Mouse (Mus musculus) cortical plate, adult 2 months (tissue): ENCODE data around the gene Ano6. TPM values are rescaled to one million over a fixed set of nuclear protein-coding genes. Genes with fewer than 3 reads are reported as not detected.

ENCODE experiments used
- H3K27ac ChIP-seq: fragments of 200-500 bp; 2 replicates; pipeline ENCODE4 v1.5.1; 2012; ENCODE audit warnings: low read length, control low read depth, inconsistent platforms; ENCODE audit not compliant: insufficient read depth
- H3K4me1 ChIP-seq: fragments of 200-500 bp; 2 replicates; pipeline ENCODE4 v1.6.1; 2011; ENCODE audit warnings: low read length; ENCODE audit not compliant: control insufficient read depth, insufficient read depth
- H3K4me3 ChIP-seq: fragments of 200-500 bp; 2 replicates; pipeline ENCODE4 v1.5.1; 2011; ENCODE audit warnings: mild to moderate bottlenecking, low read length, control low read depth; ENCODE audit not compliant: insufficient read depth
- CTCF ChIP-seq: fragments of 200-500 bp; IDR thresholded peaks from 2 replicates; pipeline ENCODE4 v1.5.1; 2011; ENCODE audit warnings: mild to moderate bottlenecking, control low read depth, low read length; ENCODE audit not compliant: insufficient read depth; ENCODE audit errors: extremely low read depth
- POLR2A ChIP-seq: fragments of 200-500 bp; IDR thresholded peaks from 2 replicates; pipeline ENCODE4 v1.6.1; 2011; ENCODE audit warnings: mild to moderate bottlenecking, low read length, control low read depth; ENCODE audit not compliant: insufficient read depth; ENCODE audit errors: extremely low read depth
- polyA plus RNA-seq: library from polyadenylated mRNA; depleted of rRNA; stranded (reverse); fragments of >200 nt; gene quantifications from 2 replicates; pipeline ENCODE4 v1.2.3, GENCODE M21; 2012

The Ano6 gene
- polyA plus RNA-seq, 1 experiment, result 16.7 TPM

GRCm38 (mm10) chr15:95948411-95948810 lies 157.8 kb downstream of the Ano6 start:
- Histone ChIP-seq H3K27ac (no peak overlapping the region), H3K4me3 (no peak overlapping the region), H3K4me1 (no peaks in the 10 kb centered on the region)
- TF ChIP-seq CTCF, result no peak
- no peak for TF ChIP-seq POLR2A

- no peak overlapping the region for H3K4me3 ChIP-seq
- no peak overlapping the region for H3K27ac ChIP-seq
- TF ChIP-seq CTCF, result no peak
- no peak for TF ChIP-seq POLR2A
- H3K4me1 ChIP-seq, result no peaks in the 10 kb centered on the region
These were observed 158.7 kb downstream of the Ano6 start for GRCm38 (mm10) chr15:95949336-95949735.

- no peak for TF ChIP-seq POLR2A
- no peak for TF ChIP-seq CTCF
- H3K27ac ChIP-seq, result no peak overlapping the region
These were observed 160.9 kb downstream of the Ano6 start for GRCm38 (mm10) chr15:95951497-95951896.

GRCm38 (mm10) chr15:95956692-95957091 lies 166.0 kb downstream of the Ano6 start:
- no peaks in the 10 kb centered on the region for H3K4me1 ChIP-seq
- no peak overlapping the region for H3K27ac ChIP-seq
- no peak for TF ChIP-seq POLR2A
- H3K4me3 ChIP-seq, result no peak overlapping the region

More at GRCm38 (mm10) chr15:95951497-95951896, 160.9 kb downstream of the Ano6 start:
- no peak overlapping the region for H3K4me3 ChIP-seq
- H3K4me1 ChIP-seq, result no peaks in the 10 kb centered on the region

- Histone ChIP-seq H3K4me1 (no peaks in the 10 kb centered on the region), H3K4me3 (no peak overlapping the region), H3K27ac (no peak overlapping the region)
- TF ChIP-seq CTCF, result no peak
- TF ChIP-seq POLR2A, result no peak
These were observed 171.9 kb downstream of the Ano6 start for GRCm38 (mm10) chr15:95962411-95963123.

GRCm38 (mm10) chr15:95963124-95963482 lies 172.5 kb downstream of the Ano6 start:
- H3K4me3 ChIP-seq, result no peak overlapping the region
- no peak overlapping the region for H3K27ac ChIP-seq
- no peaks in the 10 kb centered on the region for H3K4me1 ChIP-seq
- TF ChIP-seq CTCF (no peak), POLR2A (no peak)

- Histone ChIP-seq H3K27ac (no peak overlapping the region), H3K4me1 (no peaks in the 10 kb centered on the region), H3K4me3 (no peak overlapping the region)
- no peak for TF ChIP-seq CTCF
- no peak for TF ChIP-seq POLR2A
These were observed 173.0 kb downstream of the Ano6 start for GRCm38 (mm10) chr15:95963533-95964250.

GRCm38 (mm10) chr15:95964251-95964561 lies 173.6 kb downstream of the Ano6 start:
- Histone ChIP-seq H3K27ac (no peak overlapping the region), H3K4me3 (no peak overlapping the region), H3K4me1 (no peaks in the 10 kb centered on the region)
- no peak for TF ChIP-seq POLR2A
- TF ChIP-seq CTCF, result no peak

- Histone ChIP-seq H3K4me1 (no peaks in the 10 kb centered on the region), H3K27ac (no peak overlapping the region), H3K4me3 (no peak overlapping the region)
- TF ChIP-seq CTCF, result no peak
- TF ChIP-seq POLR2A, result no peak
These were observed 176.3 kb downstream of the Ano6 start for GRCm38 (mm10) chr15:95966979-95967378.
